Mouse (Mus musculus) hindbrain, embryonic 11.5 days (tissue): Measurements from ENCODE around the gene Kif16b. TPM values are rescaled to one million over a fixed set of nuclear protein-coding genes. Genes with fewer than 3 reads are reported as not detected.

ENCODE experiments used
- ATAC-seq: fragments of 200-750 bp; cut with Nextera tagmentation; 2 replicates; pipeline ENCODE4 v1.8.0; 2017; ENCODE audit warnings: mild to moderate bottlenecking, moderate TSS enrichment, moderate library complexity; ENCODE audit not compliant: low FRiP score
- DNase-seq: peaks from one replicate; pipeline ENCODE4 v3.0.0-alpha.2; 2015; ENCODE audit warnings: low spot score
- H3K27ac ChIP-seq: fragments of 300-500 bp; sonication (generic); 2 replicates; pipeline ENCODE4 v1.5.1; 2014; ENCODE audit warnings: mild to moderate bottlenecking, low read depth, low read length
- H3K27me3 ChIP-seq: fragments of 300-500 bp; sonication (generic); 2 replicates; pipeline ENCODE4 v1.6.1; 2014; ENCODE audit warnings: mild to moderate bottlenecking, low read length, moderate library complexity, mixed read lengths; ENCODE audit not compliant: control insufficient read depth, insufficient read depth
- H3K36me3 ChIP-seq: fragments of 300-500 bp; sonication (generic); 2 replicates; pipeline ENCODE4 v1.6.1; 2014; ENCODE audit warnings: mild to moderate bottlenecking, low read length, moderate library complexity, mixed read lengths; ENCODE audit not compliant: control insufficient read depth, insufficient read depth
- H3K4me1 ChIP-seq: fragments of 300-500 bp; sonication (generic); replicated peaks from 2 replicates; pipeline ENCODE4 v1.6.1; 2014; ENCODE audit warnings: low read length, mixed read lengths; ENCODE audit not compliant: control insufficient read depth, insufficient read depth
- H3K4me2 ChIP-seq: fragments of 300-500 bp; sonication (generic); replicated peaks from 2 replicates; pipeline ENCODE4 v1.6.1; 2014; ENCODE audit warnings: mild to moderate bottlenecking, low read depth, low read length
- H3K4me3 ChIP-seq: fragments of 300-500 bp; sonication (generic); 2 replicates; pipeline ENCODE4 v1.5.1; 2014; ENCODE audit warnings: low read depth, low read length
- H3K9ac ChIP-seq: fragments of 300-500 bp; sonication (generic); 2 replicates; pipeline ENCODE4 v1.6.1; 2014; ENCODE audit warnings: low read depth, low read length
- H3K9me3 ChIP-seq: fragments of 300-500 bp; sonication (generic); 2 replicates; pipeline ENCODE4 v1.6.1; 2016; ENCODE audit warnings: low read length; ENCODE audit not compliant: control insufficient read depth
- WGBS: fragments of 180-500 bp; shearing (Covaris S2); extraction: QIAGEN DNeasy Blood & Tissue Kit; methylation state at CpG from one replicate; pipeline ENCODE4 v1.1.7; 2014; 5-methylcytosine and 5-hydroxymethylcytosine counted together
- polyA plus RNA-seq: library from polyadenylated mRNA; unstranded; fragments of >200 nt; fragmentation: Nextera tagmentation; extraction: Ambion mirVana; gene quantifications from 2 replicates; pipeline ENCODE4 v1.2.1, GENCODE M21; 2014

Gene Kif16b
- polyA plus RNA-seq, 1 experiment from 2014 or later, result 6.7 TPM

DNA sequence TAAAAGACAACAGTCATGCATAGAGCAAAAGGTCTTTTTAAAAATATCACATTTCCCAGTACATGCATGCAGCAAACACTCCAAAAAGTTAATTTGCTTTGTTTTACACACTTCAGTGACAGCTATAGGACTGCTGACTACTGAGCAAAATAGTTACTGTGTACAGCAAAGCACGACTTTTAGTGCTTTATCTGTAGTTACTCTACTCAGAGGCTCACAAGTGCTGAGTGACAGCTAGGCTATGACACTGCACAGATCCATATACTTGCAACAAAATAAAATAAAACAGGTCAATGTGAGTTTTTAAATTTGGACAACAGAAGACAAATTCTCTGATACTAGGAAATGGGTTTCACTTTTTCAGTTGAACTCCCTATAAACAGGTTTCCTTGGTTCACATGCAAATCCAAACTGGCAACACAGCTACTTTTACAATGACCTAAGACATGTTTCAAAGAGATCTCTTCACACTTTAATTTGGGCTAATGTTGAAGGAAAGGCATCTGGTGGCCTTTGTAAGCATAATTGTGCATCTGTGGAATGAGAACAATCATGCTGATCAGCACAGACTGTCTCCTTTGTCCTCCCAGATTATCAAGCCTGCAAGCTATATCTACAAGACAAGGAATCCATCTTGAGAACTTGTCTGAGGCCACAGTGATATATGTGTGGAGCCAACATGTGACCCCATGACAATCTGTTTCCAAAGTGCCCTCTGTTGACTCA lies 186.0 kb downstream of the Kif16b start:
- H3K4me3 ChIP-seq, result no peak overlapping the region
- H3K9ac ChIP-seq, result no peak overlapping the region
- H3K4me1 ChIP-seq, result no peaks in the 10 kb centered on the region; the same call in 1 of the 2 replicates
- H3K27ac ChIP-seq, result no peak overlapping the region
- no peaks in the 10 kb centered on the region for H3K36me3 ChIP-seq
- H3K9me3 ChIP-seq, result no peaks in the 10 kb centered on the region
- peak; percentile 19 for DNase-seq
- no peak overlapping the region for H3K4me2 ChIP-seq
- WGBS, result 63% methylated on average over 1 of the region's 1 CpGs
- ATAC-seq, result peak; percentile 84
- no peaks in the 10 kb centered on the region for H3K27me3 ChIP-seq

DNA sequence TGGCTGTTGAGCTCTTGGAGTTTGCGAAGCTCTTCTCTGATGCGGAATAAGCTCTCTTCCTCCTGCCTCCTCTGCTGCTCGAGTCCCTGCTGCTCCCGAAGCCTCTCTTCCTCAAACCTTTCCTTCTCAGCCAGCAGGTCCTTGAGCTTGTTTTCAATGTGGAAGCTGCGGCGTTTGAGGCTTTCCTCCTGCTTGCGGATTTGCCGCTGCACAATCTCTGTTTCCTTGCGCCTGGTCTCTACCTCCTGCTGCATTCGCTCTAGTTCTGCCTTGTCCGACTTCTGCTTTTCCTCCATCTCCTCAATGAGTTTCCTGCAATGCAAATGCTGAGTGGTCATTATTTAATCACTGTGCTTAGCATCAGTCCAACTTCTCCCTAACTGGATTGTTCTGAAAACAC lies 188.6 kb downstream of the Kif16b start:
- no peak for ATAC-seq
- Histone ChIP-seq H3K9me3 (no peaks in the 10 kb centered on the region), H3K27ac (no peak overlapping the region), H3K4me1 (no peaks in the 10 kb centered on the region; the same call in 1 of the 2 replicates), H3K9ac (no peak overlapping the region), H3K36me3 (no peaks in the 10 kb centered on the region), H3K4me3 (no peak overlapping the region), H3K27me3 (no peaks in the 10 kb centered on the region), H3K4me2 (no peak overlapping the region)
- DNase-seq, result no peak
- WGBS, result 89% methylated on average over 11 of the region's 11 CpGs

DNA sequence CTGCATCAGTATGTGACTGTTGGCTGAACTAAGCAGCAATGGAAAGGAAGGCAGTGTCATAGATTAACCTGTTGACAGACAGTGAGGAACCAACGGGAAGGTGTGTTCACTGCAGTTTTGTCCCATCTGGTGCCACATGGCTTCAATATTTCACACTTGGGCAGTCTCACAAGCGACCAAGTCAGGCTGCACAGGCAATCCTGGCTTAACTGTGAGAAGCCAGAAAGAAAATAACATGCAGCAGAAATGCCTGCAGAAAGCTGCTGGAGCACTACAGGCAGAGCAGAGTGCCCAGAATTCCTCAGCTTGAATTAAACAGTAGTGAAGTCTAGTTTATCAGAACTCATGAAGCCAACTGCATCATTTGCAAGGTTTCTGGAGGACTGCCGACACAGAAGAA lies 192.0 kb downstream of the Kif16b start:
- ATAC-seq (no peak), DNase-seq (no peak)
- no peaks in the 10 kb centered on the region for H3K27me3 ChIP-seq
- H3K4me1 ChIP-seq, result no peaks in the 10 kb centered on the region
- H3K36me3 ChIP-seq, result no peaks in the 10 kb centered on the region
- no peaks in the 10 kb centered on the region for H3K9me3 ChIP-seq
- H3K9ac ChIP-seq, result no peak overlapping the region
- WGBS, result 85% methylated on average over 3 of the region's 3 CpGs
- H3K4me2 ChIP-seq, result no peak overlapping the region
- no peak overlapping the region for H3K4me3 ChIP-seq
- no peak overlapping the region for H3K27ac ChIP-seq

DNA sequence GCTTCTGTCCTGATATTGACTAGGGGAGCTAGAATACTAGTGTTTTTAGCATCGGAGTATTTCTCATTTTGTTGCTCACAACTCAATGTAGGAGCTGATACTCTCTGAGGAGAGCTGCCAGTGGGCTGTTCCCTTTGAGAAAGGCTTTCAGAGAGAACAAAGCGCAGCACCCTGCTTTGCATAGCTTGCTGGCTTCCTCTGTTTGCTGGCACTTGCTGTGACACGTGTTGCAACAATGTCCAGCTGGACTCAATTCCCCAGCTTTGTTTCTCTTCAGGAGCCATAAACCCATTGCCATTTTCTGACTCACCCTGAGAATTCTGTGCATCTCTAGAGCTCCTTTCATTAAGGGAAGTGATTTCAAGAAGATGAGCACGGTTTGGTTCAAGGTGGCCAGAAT lies 200.6 kb downstream of the Kif16b start:
- 57% methylated on average over 4 of the region's 4 CpGs for WGBS
- H3K4me2 ChIP-seq, result no peak overlapping the region
- no peak overlapping the region for H3K9ac ChIP-seq
- H3K4me1 ChIP-seq, result no peaks in the 10 kb centered on the region
- DNase-seq (no peak), ATAC-seq (peak; percentile 43; the same call in 1 of the 2 replicates)
- no peak overlapping the region for H3K27ac ChIP-seq
- no peaks in the 10 kb centered on the region for H3K9me3 ChIP-seq
- no peak overlapping the region for H3K4me3 ChIP-seq
- no peaks in the 10 kb centered on the region for H3K27me3 ChIP-seq
- no peaks in the 10 kb centered on the region for H3K36me3 ChIP-seq

DNA sequence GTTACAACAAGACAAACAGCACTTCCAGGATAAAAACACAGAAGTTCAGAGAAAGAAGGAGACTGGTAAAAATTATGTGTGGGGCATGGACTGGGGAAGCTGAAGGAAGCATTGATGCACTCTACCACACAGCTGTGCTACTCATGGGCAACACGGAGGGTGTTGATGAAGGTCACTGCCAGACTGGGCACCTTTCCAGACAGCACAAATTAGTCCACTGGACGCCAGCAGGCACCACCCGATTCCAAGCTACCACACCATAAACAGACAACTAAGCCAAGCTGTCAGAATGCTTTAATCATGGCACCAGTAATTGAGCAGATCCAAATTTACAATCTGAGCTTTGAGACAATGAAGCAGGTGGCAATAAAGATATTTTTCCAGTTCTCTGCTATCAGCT lies 202.7 kb downstream of the Kif16b start:
- no peak overlapping the region for H3K4me3 ChIP-seq
- ATAC-seq (no peak), DNase-seq (no peak)
- no peaks in the 10 kb centered on the region for H3K4me1 ChIP-seq
- H3K36me3 ChIP-seq, result no peaks in the 10 kb centered on the region
- H3K27me3 ChIP-seq, result no peaks in the 10 kb centered on the region
- no peak overlapping the region for H3K4me2 ChIP-seq
- no peak overlapping the region for H3K9ac ChIP-seq
- no peaks in the 10 kb centered on the region for H3K9me3 ChIP-seq
- no peak overlapping the region for H3K27ac ChIP-seq
- WGBS, result 90% methylated on average over 3 of the region's 3 CpGs

DNA sequence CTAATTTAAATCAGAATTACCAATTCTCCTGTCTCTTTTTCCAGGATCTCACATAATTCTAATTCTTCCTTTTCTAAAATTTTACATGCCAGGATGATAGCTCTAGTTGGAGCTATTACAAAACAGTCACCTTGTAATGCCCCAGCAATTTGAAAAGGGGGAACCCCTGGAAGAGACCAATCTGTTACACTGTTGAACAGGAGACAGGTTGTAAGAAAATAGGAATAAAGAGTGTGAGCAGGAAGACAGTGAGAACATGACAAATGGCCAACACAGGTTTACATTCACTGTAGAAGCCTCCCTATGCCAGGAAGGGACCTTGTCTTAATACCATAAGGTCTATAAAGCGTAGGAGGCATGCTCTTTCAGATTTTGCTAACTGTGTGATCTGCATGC lies 206.4 kb downstream of the Kif16b start:
- WGBS, result 90% methylated on average over 1 of the region's 1 CpGs
- Histone ChIP-seq H3K4me3 (no peak overlapping the region), H3K4me2 (no peak overlapping the region), H3K27ac (no peak overlapping the region), H3K9ac (no peak overlapping the region), H3K4me1 (no peaks in the 10 kb centered on the region), H3K9me3 (no peaks in the 10 kb centered on the region), H3K27me3 (no peaks in the 10 kb centered on the region), H3K36me3 (no peaks in the 10 kb centered on the region)
- DNase-seq (no peak), ATAC-seq (no peak)

DNA sequence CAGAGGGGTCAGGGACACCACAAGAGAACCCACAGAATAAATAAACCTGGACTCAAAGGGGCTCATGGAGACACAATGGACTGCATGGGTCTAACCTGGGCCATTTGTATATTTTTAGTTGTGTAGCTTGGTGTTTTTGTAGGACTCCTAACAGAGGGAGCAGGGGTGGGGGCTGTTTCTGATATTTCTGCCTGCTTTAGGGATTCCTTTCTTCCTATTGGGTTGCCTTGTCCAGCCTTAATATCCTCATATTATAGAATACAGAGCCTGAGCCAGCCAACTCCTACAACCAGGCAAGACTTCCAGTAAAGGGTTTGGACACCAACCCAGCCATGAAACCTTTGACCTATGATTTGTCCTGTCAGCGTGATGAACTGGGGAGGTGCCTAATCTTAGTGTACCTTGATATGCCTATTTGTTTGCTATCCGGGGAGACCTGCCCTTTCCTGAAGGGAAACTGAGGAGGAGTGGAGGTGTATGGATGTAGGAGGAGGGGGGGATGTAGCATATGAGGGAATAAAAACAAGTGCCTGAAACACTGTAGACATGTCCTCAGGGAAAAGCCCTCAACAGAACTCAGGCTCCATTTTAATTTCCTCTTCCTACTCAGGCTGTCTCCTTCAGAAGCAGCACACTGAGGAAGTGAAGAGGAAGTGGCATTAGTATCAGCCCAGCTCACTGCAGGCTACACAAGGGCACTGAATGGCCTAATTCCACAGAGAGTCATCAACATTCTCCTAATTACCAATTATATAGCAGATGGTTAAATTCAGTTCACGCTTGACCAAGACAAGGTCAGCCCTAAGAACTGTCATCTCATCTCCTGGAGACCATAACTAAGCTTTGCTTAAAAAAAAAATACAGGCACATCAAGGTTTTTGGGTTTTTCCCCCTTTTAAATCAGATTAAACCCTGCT lies 207.1 kb downstream of the Kif16b start:
- ATAC-seq (no peak), DNase-seq (no peak)
- Histone ChIP-seq H3K9ac (no peak overlapping the region), H3K4me1 (no peaks in the 10 kb centered on the region), H3K36me3 (no peaks in the 10 kb centered on the region), H3K27me3 (no peaks in the 10 kb centered on the region), H3K27ac (no peak overlapping the region), H3K9me3 (no peaks in the 10 kb centered on the region), H3K4me2 (no peak overlapping the region), H3K4me3 (no peak overlapping the region)
- WGBS, result 77% methylated on average over 3 of the region's 3 CpGs

DNA sequence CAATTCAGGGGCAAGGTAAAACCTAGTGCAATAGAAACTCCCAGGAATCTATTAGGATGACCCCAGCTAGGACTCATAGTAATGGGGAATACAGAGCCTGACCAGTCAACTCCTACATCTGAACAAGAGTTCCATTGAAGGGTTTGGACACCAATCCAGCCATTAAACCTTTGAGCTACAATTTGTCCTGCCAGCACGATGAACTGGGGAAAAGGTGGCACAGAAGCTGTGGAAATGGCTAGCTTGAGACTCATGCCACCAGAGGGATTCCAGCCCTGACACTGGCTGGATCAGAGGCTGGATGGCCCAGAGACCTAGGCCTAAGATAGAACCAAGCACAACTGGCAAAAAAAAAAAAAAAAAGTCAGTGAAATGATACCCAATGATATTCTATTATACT lies 207.9 kb downstream of the Kif16b start:
- DNase-seq, result no peak
- H3K9ac ChIP-seq, result no peak overlapping the region
- no peak for ATAC-seq
- no peaks in the 10 kb centered on the region for H3K36me3 ChIP-seq
- H3K27ac ChIP-seq, result no peak overlapping the region
- H3K4me3 ChIP-seq, result no peak overlapping the region
- 95% methylated on average over 1 of the region's 1 CpGs for WGBS
- H3K27me3 ChIP-seq, result no peaks in the 10 kb centered on the region
- H3K9me3 ChIP-seq, result no peaks in the 10 kb centered on the region
- no peaks in the 10 kb centered on the region for H3K4me1 ChIP-seq
- no peak overlapping the region for H3K4me2 ChIP-seq
